Mouse (Mus musculus): Measurements from ENCODE around the gene Ell. TPM values are rescaled to one million over a fixed set of nuclear protein-coding genes. Genes with fewer than 3 reads are reported as not detected.
"Not testable (repeated sequence)": the region's sequence is repeated elsewhere in the genome, so short reads cannot be mapped to it uniquely, and the experiment has no call there.

Gene Ell
- polyA plus RNA-seq, 1 experiment, result 12.4 TPM

DNA sequence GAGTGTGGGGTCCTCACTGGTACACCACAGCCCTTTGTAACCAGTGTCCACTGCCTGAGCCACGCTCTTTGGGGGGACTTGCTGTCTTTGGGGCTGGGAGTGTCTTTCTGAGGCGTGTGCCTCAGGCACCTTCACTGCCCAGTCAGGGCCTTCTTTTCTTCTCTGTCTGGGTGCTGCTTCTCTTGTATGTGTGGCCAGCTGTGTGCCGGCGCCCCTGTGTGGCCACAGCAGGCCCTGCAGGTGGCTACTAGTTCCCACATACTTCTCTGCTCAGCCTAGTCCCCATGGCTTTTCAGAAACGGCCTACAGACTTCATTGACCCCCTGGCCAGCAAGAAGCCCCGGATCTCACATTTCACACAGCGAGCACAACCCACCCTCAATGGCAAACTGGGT, 46.0 kb downstream of the Ell start:
- Histone ChIP-seq H3K9me3 (replicated peaks; ENCODE audit: control insufficient read depth, insufficient read depth, low read length, poor library complexity, severe bottlenecking) (no peaks in the 10 kb centered on the region), H3K4me3 (ENCODE audit: low read depth, low read length) (no peak overlapping the region), H3K27ac (ENCODE audit: insufficient read depth, low read length) (peak overlapping the region; percentile 4; the same call in 1 of the 2 replicates), H3K27me3 (ENCODE audit: control insufficient read depth, insufficient read depth, low read length, poor library complexity, severe bottlenecking) (no peaks in the 10 kb centered on the region), H3K36me3 (ENCODE audit: control insufficient read depth, insufficient read depth, low read length, poor library complexity, severe bottlenecking) (peaks cover 18% of the 10 kb centered on the region), H3K9ac (ENCODE audit: low read depth, poor library complexity, severe bottlenecking) (no peak overlapping the region), H3K4me1 (ENCODE audit: control insufficient read depth, insufficient read depth, low read length) (no peaks in the 10 kb centered on the region)
- TF ChIP-seq EP300 (IDR thresholded peaks at IDR 0.05; ENCODE audit: insufficient read depth, low read depth, low read length) (no peak), CTCF (IDR thresholded peaks at IDR 0.05; ENCODE audit: low read depth, low read length) (peak; percentile 74)

DNA sequence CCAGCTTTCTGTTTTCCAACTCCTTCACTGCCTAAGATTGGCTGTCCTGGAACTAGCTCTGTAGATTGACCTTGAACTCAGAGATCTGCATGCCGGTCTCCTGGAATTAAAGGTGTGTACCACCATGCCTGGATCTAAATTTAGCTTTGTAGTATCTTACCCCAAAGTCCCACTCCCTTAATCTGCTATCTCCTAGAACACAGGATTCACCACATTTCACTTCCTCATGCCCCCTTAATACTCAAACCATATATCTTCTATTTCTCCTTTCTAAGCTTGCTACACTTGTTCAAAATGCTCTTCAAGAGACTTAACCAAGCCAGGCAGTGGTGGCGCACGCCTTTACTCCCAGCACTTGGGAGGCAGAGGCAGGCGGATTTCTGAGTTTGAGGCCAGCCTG, 48.7 kb downstream of the Ell start:
- H3K4me3 ChIP-seq (ENCODE audit: low read depth, low read length); H3K27me3 ChIP-seq (ENCODE audit: control insufficient read depth, insufficient read depth, low read length, poor library complexity, severe bottlenecking); H3K36me3 ChIP-seq (ENCODE audit: control insufficient read depth, insufficient read depth, low read length, poor library complexity, severe bottlenecking); H3K9ac ChIP-seq (ENCODE audit: low read depth, poor library complexity, severe bottlenecking); H3K4me1 ChIP-seq (ENCODE audit: control insufficient read depth, insufficient read depth, low read length); H3K9me3 ChIP-seq (replicated peaks; ENCODE audit: control insufficient read depth, insufficient read depth, low read length, poor library complexity, severe bottlenecking); H3K27ac ChIP-seq (ENCODE audit: insufficient read depth, low read length): not testable (repeated sequence)

DNA sequence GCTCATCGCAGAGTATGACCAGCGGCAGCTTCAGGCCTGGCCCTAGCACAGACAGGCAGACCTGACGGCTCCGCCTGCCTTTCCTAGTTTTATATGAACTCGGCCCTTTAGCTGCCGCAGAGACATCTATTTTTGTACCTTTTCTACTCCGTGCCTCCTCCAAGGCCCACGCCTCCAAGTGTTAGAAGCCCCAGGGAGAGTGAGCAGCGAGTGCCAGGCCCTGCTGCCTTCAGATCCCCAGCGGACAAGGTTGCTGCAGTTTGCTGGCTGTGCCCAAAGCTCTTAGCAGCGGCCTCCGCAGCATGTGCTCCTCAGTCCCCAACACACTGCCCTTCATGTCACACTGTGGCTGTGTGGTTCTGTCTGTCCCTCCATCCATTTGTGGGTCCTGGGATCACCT, 52.3 kb downstream of the Ell start:
- Histone ChIP-seq H3K36me3 (ENCODE audit: control insufficient read depth, insufficient read depth, low read length, poor library complexity, severe bottlenecking) (no peaks in the 10 kb centered on the region; the same call in 1 of the 2 replicates), H3K4me3 (ENCODE audit: low read depth, low read length) (peak overlapping the region; percentile 22; the same call in 1 of the 2 replicates), H3K9ac (ENCODE audit: low read depth, poor library complexity, severe bottlenecking) (no peak overlapping the region), H3K27ac (ENCODE audit: insufficient read depth, low read length) (no peak overlapping the region), H3K4me1 (ENCODE audit: control insufficient read depth, insufficient read depth, low read length) (peaks cover 2% of the 10 kb centered on the region), H3K27me3 (ENCODE audit: control insufficient read depth, insufficient read depth, low read length, poor library complexity, severe bottlenecking) (no peaks in the 10 kb centered on the region), H3K9me3 (replicated peaks; ENCODE audit: control insufficient read depth, insufficient read depth, low read length, poor library complexity, severe bottlenecking) (no peaks in the 10 kb centered on the region)
- TF ChIP-seq POLR2A (IDR thresholded peaks at IDR 0.05; ENCODE audit: insufficient read depth, low read length), result no peak
- no peak for TF ChIP-seq CTCF (IDR thresholded peaks at IDR 0.05; ENCODE audit: low read depth, low read length)
- TF ChIP-seq EP300 (IDR thresholded peaks at IDR 0.05; ENCODE audit: insufficient read depth, low read depth, low read length), result no peak

DNA sequence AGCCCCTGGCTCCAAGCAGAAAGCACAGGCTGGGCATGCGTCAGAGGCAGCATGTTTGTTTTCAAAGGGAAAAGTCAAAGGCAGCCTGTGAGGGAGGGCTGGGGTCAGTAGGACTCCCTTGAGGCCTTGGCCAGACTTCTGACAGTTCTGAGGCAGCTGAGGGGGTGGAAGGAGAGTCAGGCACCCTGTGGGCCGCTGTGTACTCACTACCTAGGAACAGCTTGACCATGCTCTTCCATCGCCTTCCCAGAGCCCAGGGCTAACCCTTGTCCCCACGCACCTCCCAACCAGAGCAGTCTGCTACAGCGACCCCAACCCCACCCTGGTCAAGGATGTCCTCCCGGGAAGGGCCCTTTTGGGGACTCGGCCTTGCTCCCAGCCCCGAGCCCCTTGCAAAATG, 53.9 kb downstream of the Ell start:
- peak overlapping the region; percentile 40; the same call in 1 of the 2 replicates for H3K9ac ChIP-seq (ENCODE audit: low read depth, poor library complexity, severe bottlenecking)
- no peaks in the 10 kb centered on the region; the same call in 1 of the 2 replicates for H3K36me3 ChIP-seq (ENCODE audit: control insufficient read depth, insufficient read depth, low read length, poor library complexity, severe bottlenecking)
- H3K4me1 ChIP-seq (ENCODE audit: control insufficient read depth, insufficient read depth, low read length), result peaks cover 2% of the 10 kb centered on the region
- H3K9me3 ChIP-seq (replicated peaks; ENCODE audit: control insufficient read depth, insufficient read depth, low read length, poor library complexity, severe bottlenecking), result no peaks in the 10 kb centered on the region
- H3K27ac ChIP-seq (ENCODE audit: insufficient read depth, low read length), result no peak overlapping the region
- TF ChIP-seq CTCF (IDR thresholded peaks at IDR 0.05; ENCODE audit: low read depth, low read length) (no peak), EP300 (IDR thresholded peaks at IDR 0.05; ENCODE audit: insufficient read depth, low read depth, low read length) (no peak), POLR2A (IDR thresholded peaks at IDR 0.05; ENCODE audit: insufficient read depth, low read length) (no peak)
- H3K4me3 ChIP-seq (ENCODE audit: low read depth, low read length), result no peak overlapping the region
- no peaks in the 10 kb centered on the region for H3K27me3 ChIP-seq (ENCODE audit: control insufficient read depth, insufficient read depth, low read length, poor library complexity, severe bottlenecking)

DNA sequence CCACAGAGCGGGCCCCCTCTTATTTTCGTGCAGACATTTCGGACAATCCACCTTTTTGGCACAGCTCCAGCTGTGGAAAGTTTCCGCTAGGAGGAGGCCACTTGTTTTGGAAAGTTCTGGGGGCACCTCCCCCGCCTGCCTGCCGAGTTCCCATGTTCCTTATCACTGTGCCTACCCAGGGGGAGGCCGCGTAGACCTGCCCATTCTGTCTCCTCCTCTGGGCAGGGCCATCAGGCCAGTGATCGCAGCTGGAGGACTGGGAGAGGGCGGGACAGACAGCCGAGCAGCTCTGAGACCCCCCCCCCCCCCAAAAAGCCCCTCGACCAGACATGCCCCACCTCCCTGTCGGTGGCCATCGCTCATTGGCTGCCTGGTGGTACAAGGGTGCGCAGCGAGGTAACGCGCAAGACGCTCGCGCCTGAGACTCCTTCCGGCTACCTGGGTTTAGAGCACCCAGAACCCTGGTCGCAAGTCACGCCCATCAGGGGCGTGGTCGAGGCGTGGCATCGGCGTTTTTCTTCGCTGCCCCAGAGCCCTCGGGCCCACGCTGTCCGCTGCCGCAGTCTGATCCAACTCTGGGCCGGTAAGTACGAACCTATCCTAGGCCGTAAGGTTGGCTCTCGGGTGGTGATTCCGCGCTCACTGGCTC, 54.8 kb downstream of the Ell start, which contains the start of gene Isyna1:
TSS of gene Isyna1 (plus strand) at position 413 of the 649 bp plus-strand sequence.
- no peaks in the 10 kb centered on the region for H3K9me3 ChIP-seq (replicated peaks; ENCODE audit: control insufficient read depth, insufficient read depth, low read length, poor library complexity, severe bottlenecking)
- peaks cover 4% of the 10 kb centered on the region for H3K4me1 ChIP-seq (ENCODE audit: control insufficient read depth, insufficient read depth, low read length)
- H3K27ac ChIP-seq (ENCODE audit: insufficient read depth, low read length), result no peak within 1 kb of the TSS
- TF ChIP-seq CTCF (IDR thresholded peaks at IDR 0.05; ENCODE audit: low read depth, low read length), result no peak
- peak; percentile 97 for TF ChIP-seq POLR2A (IDR thresholded peaks at IDR 0.05; ENCODE audit: insufficient read depth, low read length)
- 0 out of 2 replicates have a peak, but pooled peaks have one; percentile 3 for TF ChIP-seq EP300 (IDR thresholded peaks at IDR 0.05; ENCODE audit: insufficient read depth, low read depth, low read length)
- H3K4me3 ChIP-seq (ENCODE audit: low read depth, low read length), result peak within 1 kb of the TSS; percentile 80
- no peaks in the 10 kb centered on the region; the same call in 1 of the 2 replicates for H3K36me3 ChIP-seq (ENCODE audit: control insufficient read depth, insufficient read depth, low read length, poor library complexity, severe bottlenecking)
- H3K9ac ChIP-seq (ENCODE audit: low read depth, poor library complexity, severe bottlenecking), result peak within 1 kb of the TSS; percentile 78
- H3K27me3 ChIP-seq (ENCODE audit: control insufficient read depth, insufficient read depth, low read length, poor library complexity, severe bottlenecking), result no peaks in the 10 kb centered on the region

DNA sequence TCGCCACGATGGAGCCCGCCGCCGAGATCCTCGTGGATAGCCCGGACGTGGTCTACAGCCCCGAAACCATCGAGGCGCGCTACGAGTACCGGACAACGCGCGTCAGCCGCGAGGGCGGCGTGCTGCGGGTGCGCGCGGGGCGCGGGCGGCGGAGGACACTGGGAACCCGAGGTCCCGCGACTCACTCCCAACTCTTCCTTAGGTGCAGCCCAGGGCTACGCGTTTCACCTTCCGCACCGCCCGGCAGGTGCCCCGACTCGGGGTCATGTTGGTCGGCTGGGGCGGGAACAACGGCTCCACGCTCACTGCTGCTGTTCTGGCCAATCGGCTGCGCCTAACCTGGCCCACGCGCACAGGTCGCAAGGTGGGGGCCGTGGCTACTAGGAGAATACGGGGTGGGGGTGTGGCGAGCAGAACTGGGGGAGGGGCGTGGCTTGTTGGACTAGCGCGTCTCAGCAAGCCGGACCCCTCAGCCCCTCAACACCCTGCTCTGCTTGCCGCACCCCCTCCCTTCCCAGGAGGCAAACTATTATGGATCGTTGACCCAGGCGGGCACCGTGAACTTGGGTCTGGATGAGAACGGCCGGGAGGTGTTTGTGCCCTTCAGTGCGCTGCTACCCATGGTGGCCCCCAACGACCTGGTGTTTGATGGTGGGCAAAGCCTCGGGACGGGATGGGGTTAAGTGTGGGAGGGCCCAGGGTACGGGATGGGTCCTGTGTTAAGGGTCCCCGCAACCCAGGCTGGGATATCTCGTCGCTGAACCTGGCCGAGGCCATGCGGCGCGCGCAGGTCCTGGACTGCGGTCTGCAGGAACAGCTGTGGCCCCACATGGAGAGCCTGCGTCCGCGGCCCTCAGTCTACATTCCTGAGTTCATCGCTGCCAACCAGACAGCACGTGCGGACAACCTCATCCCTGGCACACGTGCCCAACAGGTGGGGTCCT, 55.6 kb downstream of the Ell start:
- Histone ChIP-seq H3K27me3 (ENCODE audit: control insufficient read depth, insufficient read depth, low read length, poor library complexity, severe bottlenecking) (no peaks in the 10 kb centered on the region), H3K27ac (ENCODE audit: insufficient read depth, low read length) (no peak overlapping the region), H3K4me3 (ENCODE audit: low read depth, low read length) (peak overlapping the region; percentile 80), H3K4me1 (ENCODE audit: control insufficient read depth, insufficient read depth, low read length) (peaks cover 4% of the 10 kb centered on the region), H3K36me3 (ENCODE audit: control insufficient read depth, insufficient read depth, low read length, poor library complexity, severe bottlenecking) (peaks cover 3% of the 10 kb centered on the region; the same call in 1 of the 2 replicates), H3K9me3 (replicated peaks; ENCODE audit: control insufficient read depth, insufficient read depth, low read length, poor library complexity, severe bottlenecking) (no peaks in the 10 kb centered on the region), H3K9ac (ENCODE audit: low read depth, poor library complexity, severe bottlenecking) (peak overlapping the region; percentile 78)
- TF ChIP-seq EP300 (IDR thresholded peaks at IDR 0.05; ENCODE audit: insufficient read depth, low read depth, low read length) (no peak), CTCF (IDR thresholded peaks at IDR 0.05; ENCODE audit: low read depth, low read length) (no peak), POLR2A (IDR thresholded peaks at IDR 0.05; ENCODE audit: insufficient read depth, low read length) (no peak)
